Mouse (Mus musculus): ENCODE measurements around the gene P2ry2.

DNA sequence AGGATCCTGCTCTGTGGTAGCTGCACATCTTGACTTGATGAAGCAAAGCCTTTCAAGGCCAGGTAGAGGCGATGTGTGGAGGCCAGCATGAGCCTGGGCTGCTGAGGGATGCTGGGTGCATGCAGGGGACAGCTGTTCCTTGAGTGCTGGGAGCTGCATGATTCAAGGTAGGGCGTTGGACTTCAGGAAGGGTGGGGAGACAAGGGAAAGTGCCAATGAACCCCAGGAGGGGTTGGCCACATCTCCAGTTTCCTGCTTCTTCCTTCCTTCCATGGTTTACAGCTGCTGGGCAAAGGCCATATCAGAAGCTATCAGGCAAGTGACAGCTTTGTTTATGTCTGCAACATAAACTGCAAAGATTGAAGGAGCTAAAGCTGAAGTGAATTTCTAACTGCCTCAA lies 28.9 kb upstream of the P2ry2 start:
- TF ChIP-seq CTCF (IDR thresholded peaks at IDR 0.05; ENCODE audit: control insufficient read depth, insufficient read depth, insufficient replicate concordance, low read depth, low read length) (no peak), POLR2A (IDR thresholded peaks at IDR 0.05; ENCODE audit: control insufficient read depth, low read depth, low read length) (no peak)

Data from testis, adult 2 months (tissue).